Mouse (Mus musculus) left cerebral cortex, adult 6 months (tissue): Measurements from ENCODE around the gene Nme7. TPM values are rescaled to one million over a fixed set of nuclear protein-coding genes. Genes with fewer than 3 reads are reported as not detected.

Source experiments
- long read RNA-seq, 2 experiments: library from polyadenylated mRNA; unstranded; transcript quantifications; one replicate each; pipeline ENCODE4 v2.0.0; 2019 to 2020
- polyA plus RNA-seq: library from polyadenylated mRNA; unstranded; fragments of <200 nt; fragmentation: Nextera tagmentation; gene quantifications from 2 replicates; pipeline ENCODE4 v1.2.3, GENCODE M21; 2021

Gene Nme7
- polyA plus RNA-seq = 28.9 and 52.2 TPM in 2 replicates
- long read RNA-seq, experiment 1, transcript Nme7-202 (13 exons, 1,635 nt) = minor isoform, 5 of 70 reads
- long read RNA-seq, experiment 1, transcript Nme7-207 (14 exons, 1,740 nt) = major isoform, 9 of 70 reads
- long read RNA-seq, experiment 1, partial matches to known transcripts = 16 of 70 reads
- long read RNA-seq, experiment 1, other reads (novel, unspliced or antisense) = 40 of 70 reads
- long read RNA-seq, experiment 2, partial matches to known transcripts = 5 of 268 reads
- long read RNA-seq, experiment 2, other reads (novel, unspliced or antisense) = 261 of 268 reads

DNA sequence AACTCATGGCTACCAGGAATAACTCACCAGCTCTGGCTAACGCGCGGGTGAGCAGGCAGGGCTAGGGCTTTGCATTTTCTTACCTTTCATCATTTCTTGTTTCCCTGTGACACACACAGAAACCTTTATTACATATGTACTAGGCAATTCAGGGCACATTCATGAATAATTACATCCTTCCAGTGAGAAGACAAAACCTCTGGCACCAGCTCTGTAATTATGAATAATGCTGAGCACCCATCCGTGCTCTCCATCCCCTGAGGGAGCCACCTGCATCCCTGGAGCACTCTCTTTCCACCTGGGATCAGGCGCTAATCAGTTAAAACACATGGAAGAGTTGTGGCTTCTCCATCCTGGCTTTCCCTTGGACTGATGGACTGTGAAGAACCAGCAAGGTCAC, at the start of gene Nme7:
Gene Nme7 (plus strand): TSS at position 301 of the 400 bp plus-strand sequence.

DNA sequence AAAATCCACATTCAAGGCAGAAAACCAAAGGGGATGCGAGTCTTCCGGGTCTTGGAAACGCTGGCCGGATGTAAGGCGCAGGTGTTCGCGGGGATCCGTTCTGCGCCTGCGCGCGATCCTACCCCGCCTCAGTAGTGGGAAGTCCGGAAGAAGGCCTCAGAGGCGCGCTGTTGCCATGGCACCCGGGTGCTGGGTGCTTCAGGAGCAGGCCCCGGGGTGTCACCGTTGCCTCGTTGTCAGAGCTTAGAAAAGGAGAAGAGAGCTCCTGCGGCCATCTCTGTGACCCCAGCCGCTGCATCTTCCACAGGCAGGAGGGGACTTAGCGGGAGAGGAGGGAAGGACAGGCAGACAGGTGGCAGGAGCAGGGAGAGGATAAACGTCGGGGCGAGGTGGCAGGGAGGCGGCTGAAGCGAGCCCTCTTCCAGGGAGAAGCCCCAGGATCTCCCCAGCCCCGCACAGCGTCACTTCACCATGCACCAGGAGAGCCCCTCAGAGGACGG, 28.4 kb upstream of the Nme7 start, which contains the start of gene Ccdc181:
Gene Ccdc181 (plus strand): TSS at position 131 of the 500 bp plus-strand sequence.

DNA sequence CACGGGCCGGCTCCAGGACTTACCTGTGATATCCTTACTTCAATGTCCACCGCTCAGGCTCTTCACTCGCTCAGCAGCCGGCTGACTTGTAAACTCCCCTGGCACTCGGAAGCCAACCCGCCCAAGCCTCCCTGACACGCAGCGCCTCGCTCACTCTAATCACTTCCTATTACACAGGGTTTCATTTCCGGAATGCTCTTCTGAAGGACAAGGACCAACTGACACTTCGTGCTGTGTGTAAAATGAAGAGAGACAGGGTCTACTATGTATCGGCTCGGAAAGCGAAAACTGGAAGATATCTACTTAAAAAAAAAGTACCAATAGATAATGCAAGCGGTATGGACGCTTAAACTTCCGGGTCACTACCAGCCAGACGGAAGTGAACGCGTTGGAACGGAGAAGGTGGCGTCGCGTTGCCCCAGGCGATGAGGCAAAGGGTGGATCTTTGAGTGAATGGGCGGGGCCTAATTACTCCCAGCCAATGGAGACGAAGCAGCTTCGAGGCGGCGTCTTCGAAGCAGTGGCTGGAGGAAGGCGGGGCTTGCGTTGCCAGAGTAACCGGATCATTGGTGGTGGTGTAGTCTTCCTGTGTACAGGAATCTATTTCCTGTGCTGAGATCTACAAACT, 3.3 kb downstream of the Nme7 start, which contains the start of gene Blzf1:
Gene Blzf1 (minus strand): TSS at position 366 of the 628 bp plus-strand sequence.

DNA sequence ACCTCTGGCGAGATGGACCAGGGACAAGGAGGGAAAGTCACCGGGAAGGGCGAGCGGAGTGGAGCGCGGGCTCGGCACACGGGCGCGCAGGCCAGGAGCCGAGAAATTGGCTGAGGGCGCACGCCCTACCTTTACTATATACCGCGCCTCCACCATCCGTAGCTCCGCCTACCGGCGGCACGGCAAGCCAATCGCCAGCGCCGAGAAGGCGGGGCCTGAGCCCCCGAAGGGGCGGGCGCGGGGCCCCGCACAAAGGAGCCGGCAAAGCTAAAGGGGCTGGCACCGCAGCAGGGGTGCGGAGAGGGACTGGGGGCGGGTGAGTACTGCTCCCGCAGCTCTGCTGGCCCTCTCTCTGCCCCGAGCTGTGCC, 154.3 kb downstream of the Nme7 start, which contains the start of gene Atp1b1:
Gene Atp1b1 (minus strand): TSS at position 111 of the 369 bp plus-strand sequence.

Other genes starting within 250 kb of the Nme7 start
- not detected in 2 replicates for gene Sell, start 242.1 kb upstream of the Nme7 start, polyA plus RNA-seq
- not detected in 2 replicates for gene Selp, start 188.9 kb upstream of the Nme7 start, polyA plus RNA-seq
- gene F5, start 152.3 kb upstream of the Nme7 start, polyA plus RNA-seq = 0.01 and 0.04 TPM in 2 replicates
- gene Slc19a2, start 55.1 kb upstream of the Nme7 start, polyA plus RNA-seq = 6.5 and 6.6 TPM in 2 replicates
- gene Ccdc181, start 28.5 kb upstream of the Nme7 start, polyA plus RNA-seq = 18.2 and 19.8 TPM in 2 replicates
- gene Blzf1, start 3.4 kb downstream of the Nme7 start, polyA plus RNA-seq = 18.5 and 22.4 TPM in 2 replicates
- gene Atp1b1, start 154.2 kb downstream of the Nme7 start, polyA plus RNA-seq = 1,060 and 1,274 TPM in 2 replicates